Mouse (Mus musculus): ENCODE results near the gene Klf13.

Klf13 gene

GRCm38 (mm10) chr7:63907778-63908495 lies 30.8 kb downstream of the Klf13 start:
- DNase-seq (ENCODE audit: low spot score): no peak

- no peak for DNase-seq (ENCODE audit: low spot score)
These were observed 33.1 kb downstream of the Klf13 start for GRCm38 (mm10) chr7:63905642-63906041.

DNA sequence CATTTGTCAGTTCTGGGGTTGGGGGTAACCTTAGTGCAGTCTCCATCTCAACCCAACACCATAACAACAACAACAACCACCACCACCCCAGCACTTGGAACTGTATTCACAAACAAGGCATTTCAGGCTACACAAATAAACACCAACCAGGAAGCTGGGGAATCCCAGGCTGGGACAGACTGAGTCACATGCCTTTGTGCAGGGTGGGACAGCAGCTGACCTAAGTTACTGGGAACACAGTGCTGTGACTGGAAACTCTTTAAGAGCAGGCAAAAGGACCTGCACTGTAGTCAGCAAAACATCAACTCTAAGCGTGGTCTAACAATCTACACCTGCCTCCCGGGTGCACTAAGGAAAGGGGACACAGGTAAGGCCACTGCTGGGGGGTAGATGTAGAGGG lies 33.5 kb downstream of the Klf13 start:
- no peak for DNase-seq (ENCODE audit: low spot score)

DNA sequence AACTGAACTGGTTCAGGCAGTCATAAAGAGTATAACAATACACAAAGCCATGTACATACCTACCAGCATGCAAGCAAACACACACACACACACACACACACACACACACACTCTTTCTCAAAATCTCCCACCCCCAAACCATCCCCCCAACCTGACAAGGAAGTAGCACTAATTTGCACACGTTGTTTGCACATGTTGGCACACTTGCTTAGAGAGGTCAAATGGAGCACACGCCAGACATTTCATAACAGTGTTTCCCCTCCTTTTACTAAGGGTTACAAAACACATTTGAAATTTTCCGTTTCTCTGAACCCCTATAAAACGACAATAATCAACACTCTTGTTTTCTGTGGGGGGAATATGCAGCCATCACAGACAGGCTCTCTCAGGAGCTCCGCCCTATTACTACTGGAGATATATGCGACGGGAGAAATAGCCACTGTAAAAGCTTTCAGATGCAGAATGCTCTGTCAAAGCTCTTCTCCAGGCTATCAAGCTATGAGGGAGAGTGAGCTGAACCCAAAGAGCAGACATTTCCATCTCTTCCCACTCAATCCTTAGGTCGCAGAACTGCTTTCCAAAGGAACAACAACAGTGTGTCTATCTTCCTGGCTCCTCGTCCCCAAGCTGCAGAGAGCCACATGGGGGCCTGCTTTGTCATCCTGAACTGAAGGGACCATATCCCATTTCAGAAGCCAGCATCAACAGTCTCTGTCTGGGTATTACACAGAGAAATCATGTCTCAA lies 34.9 kb downstream of the Klf13 start:
- no peak for DNase-seq (ENCODE audit: low spot score)

DNA sequence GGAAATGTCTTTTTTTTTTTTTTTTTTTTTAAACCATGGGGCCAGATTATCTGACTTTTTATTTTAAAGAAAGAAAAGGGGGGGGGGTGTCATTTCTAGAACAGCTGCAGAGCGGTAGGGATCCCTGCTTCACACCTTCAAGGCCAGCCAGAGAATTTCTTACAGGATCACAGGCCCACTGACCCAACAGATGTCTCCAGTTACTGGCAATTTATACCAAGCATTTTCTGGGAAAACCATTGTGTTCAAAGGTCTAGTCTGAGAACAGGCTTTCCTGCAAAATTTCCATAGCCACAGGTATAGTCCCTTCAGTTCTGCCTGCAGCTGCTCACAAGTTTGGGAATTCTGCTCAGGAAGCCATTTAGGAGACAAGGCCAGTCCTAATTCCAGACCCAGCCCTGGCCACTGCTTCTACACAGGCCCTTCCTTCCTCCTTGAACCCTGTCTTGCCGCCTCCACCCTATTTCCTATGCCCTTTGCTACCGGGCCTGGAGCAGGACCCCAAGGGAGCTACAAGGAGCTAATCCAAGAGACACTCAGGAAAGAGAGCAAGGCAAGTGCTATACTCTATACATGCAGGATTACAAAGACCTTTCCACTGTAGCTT lies 36.0 kb downstream of the Klf13 start:
- DNase-seq (ENCODE audit: low spot score): no peak

DNA sequence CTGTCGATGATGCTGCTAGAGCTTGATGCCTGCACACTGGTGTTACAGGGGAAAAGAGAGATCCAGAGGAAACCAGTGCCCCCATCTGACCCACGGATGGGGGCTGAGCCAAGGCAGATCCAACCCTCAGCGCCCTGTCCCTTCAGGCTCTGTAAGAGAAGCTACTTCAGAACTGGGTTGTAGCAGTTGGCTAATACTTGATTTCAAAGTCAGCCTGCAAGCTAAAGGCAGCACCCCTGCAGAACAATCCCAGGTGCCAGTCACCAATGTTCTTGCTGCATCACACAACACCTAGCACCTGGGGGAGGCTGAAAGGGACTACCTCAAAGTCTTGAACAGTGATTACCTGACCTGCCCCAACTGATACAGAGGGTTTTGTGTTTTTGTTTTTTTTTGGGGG lies 36.8 kb downstream of the Klf13 start:
- DNase-seq (ENCODE audit: low spot score): no peak

GRCm38 (mm10) chr7:63901346-63901745 lies 37.4 kb downstream of the Klf13 start:
- no peak for DNase-seq (ENCODE audit: low spot score)

GRCm38 (mm10) chr7:63900411-63900810 lies 38.3 kb downstream of the Klf13 start:
- no peak for DNase-seq (ENCODE audit: low spot score)

- no peak for DNase-seq (ENCODE audit: low spot score)
These were observed 38.8 kb downstream of the Klf13 start for GRCm38 (mm10) chr7:63899925-63900324.

DNA sequence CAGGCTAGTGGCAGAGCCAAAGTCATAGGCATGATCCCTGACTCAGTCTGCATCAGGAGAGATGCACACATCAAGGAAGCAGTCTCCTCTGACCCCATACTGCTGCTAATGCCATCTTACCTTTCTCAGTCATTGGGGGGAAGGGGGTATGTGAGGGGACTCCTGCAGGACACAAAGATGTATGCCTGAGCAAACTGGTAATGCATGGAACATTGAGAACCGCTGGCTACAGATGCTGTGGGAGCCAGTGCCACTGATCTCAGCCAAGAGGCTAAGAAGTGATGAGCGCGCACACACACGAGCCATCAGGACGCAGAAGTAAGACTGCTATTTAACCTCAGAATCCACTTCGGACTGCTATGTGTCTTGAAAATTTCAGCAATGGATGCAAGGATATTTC lies 40.5 kb downstream of the Klf13 start:
- DNase-seq (ENCODE audit: low spot score): no peak

- no peak for DNase-seq (ENCODE audit: low spot score)
These were observed 41.1 kb downstream of the Klf13 start for GRCm38 (mm10) chr7:63897655-63898054.

GRCm38 (mm10) chr7:63896968-63897468 lies 41.7 kb downstream of the Klf13 start:
- DNase-seq (ENCODE audit: low spot score): peak; percentile 90

DNA sequence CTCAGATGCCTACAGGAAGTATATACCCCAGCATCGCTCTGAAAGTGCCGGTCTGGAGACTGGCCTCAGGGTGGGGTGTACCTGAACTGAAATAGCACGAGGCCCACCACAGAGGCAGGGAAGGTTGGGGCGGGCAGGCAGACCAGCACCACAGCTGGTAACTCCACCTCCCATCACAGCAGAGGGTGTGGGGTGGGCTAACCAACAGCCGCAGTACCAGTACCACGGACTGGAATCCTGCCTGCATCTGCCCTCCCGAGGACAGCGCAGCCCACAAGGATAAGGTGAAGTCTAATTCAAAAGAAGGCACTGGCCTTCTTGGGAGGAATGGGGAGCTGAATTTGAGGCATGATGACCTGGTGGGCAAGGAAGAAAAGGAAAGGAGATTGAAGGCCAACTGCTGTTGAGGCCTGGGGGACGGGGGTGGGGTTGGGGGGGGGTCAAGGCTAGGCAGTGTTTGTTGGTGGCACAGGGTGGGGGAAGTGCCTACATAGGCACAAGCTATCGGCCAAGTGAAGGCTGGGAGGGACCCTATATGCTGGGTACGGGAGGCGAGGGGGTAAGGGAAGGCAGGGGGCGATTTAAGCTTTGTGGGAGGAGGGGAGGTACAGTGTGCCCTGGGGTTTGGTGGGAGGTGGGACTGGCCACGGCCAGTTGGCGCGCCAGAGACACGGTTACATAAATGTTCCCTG lies 42.3 kb downstream of the Klf13 start:
- DNase-seq (ENCODE audit: low spot score): peak; percentile 28

DNA sequence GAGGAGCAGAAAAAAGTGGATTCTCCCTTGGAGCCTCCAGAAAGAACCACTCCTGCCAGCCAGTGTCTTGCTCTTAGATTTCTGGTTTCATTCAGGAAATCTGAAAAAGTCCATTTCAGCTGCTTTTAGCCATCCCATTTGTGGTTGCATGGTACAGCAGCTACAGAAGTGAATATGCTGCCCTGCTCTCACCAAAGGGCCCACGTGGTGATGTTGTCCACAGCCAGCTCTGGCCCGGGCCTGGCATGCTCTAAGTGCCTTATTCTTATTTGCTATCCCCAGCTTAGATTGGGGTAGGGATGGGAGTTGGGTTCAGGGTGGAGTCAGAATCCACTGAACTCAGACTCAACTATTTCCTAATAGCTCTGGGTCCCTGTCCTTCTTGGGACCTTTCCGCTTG lies 43.5 kb downstream of the Klf13 start:
- DNase-seq (ENCODE audit: low spot score): no peak

- no peak for DNase-seq (ENCODE audit: low spot score)
These were observed 44.1 kb downstream of the Klf13 start for GRCm38 (mm10) chr7:63894662-63895061.

DNA sequence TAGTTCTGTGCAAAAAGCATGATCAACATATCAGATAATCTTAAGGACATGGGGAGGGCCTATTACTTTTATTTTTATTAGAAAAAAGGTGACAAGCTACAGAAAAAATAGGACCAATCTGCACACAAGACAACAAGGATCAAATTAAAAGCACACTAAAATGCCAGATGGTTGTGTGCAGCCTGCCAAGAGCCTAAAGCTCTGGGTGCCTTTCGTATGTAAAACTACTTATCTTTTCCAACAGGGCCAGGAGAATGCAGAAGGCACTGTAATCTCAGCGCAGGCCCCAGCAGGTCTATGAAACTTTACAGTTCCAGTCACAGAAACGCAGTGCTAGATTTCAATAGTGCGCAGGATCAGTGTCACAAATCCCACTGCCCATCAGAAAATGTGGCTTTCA lies 45.0 kb downstream of the Klf13 start:
- DNase-seq (ENCODE audit: low spot score): no peak

- DNase-seq (ENCODE audit: low spot score): no peak
These were observed 45.5 kb downstream of the Klf13 start for GRCm38 (mm10) chr7:63893201-63893600.

DNA sequence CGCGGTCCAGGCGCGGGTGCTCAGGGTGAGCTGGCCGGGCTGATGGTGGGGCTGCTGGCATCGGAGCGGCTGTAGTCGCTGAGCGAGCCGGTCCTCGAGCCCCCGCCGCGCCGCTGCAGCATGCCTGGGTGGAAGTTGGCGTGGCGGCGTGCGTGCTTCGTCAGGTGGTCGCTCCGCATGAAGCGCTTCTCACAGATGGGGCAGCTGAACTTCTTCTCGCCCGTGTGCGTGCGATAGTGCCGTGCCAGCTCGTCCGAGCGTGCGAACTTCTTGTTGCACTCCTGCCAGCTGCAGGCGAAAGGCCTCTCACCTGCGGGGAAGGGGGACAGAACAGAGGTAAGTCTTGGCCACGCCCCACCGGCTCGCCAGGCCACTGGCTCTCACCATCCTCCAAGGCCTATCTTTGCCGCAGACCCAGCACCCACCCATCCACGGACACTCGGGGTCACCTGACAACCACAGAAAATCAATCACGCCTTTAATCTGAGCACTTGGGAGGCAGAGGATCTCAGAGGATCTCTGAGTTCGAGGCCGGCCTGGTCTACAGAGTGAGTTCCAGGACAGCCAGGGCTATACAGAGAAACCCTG lies 47.1 kb downstream of the Klf13 start:
- peak; percentile 47 for DNase-seq (ENCODE audit: low spot score)

DNA sequence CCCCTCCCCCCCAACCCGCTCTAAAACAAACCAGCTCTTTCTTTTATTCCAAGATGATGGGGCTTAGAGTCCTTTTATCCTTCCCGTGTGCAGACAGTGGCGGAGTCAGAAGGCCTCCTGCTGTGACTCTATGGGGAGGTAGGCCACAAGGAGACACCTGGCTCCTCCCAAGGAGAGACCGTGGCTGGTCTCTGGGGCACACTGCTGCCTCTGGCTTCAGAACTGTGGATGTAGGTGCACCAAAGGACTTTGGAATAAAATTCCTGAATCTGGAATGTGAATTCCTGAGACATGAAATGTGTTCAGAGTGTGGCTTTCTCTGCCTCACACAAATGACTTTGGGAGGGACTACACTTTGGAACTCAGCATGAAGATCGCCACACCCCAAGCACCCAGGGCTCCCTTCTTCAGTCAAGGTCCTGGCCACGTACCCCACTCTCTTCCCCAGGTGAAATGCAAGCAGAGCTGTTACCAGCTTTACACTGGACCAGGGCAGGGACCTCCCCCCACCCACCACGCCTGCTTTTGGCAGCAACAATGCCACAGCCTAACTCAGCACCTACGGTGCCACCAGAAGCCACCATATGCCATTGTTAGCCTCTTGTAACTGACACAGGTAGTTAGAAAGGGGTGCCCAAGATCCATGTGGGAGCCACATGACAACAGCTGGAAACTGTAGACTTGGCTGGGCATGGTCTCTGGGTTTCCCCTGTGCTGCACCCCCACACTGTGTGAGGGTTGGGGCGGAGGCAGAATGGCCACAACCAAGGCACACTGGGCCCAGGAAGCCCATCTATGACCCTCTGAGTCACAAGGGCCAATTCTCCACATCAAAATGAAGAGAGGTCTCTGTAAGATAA lies 49.4 kb downstream of the Klf13 start:
- no peak for DNase-seq (ENCODE audit: low spot score)

GRCm38 (mm10) chr7:63888674-63889073 lies 50.0 kb downstream of the Klf13 start:
- DNase-seq (ENCODE audit: low spot score): no peak

GRCm38 (mm10) chr7:63887602-63888123 lies 51.1 kb downstream of the Klf13 start:
- DNase-seq (ENCODE audit: low spot score): no peak
